In the genomic region with DNA sequence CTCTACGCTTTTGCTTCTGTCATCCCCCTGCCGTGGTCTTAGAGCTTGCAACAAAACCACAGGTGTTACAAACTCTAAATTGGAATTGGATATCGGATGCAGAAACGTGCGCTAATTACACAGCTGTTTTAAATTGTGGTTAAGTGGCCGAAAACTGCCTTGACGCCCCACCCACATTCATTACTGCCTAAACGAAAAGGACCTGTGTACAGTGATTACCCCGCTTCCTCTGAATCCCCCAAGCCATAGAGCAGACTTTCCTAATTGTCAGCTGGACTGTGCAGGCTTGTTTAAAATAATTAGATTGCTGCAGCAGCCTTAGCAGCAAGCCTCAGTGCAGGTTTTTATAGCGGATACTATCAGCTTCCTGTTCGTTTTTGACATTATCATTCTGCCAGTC, we compare ENCODE assay signal across 9 mouse cellular contexts.
DNase-seq lines count a peak whose midpoint lies in the region; ATAC-seq and TF ChIP-seq lines count a peak whose summit lies in the region.
"Had no signal": no experiment of that assay in that cellular context is flagged by ENCODE, and none has a peak within 500 bp of the region (broad histone marks: within the 10 kb centered on the region; RNA-seq: fewer than 3 reads in every experiment).

No protein-coding gene starts in this region.

- TF ChIP-seq EP300 in CH12.LX (IDR thresholded peaks at IDR 0.05; ENCODE audit: low read length), result no peak

- in situ Hi-C loops in CH12.LX (cut with MboI; ENCODE audit: low pct_ligation_motif_present, low pct_unique_long_range_greater_than_20kb, low sequenced_read_pairs), result no loop called here

- peak overlapping the region; percentile 58 for H3K4me2 ChIP-seq in heart, embryonic 12.5 days
- peak overlapping the region; percentile 35 for H3K4me2 ChIP-seq in CH12.LX (ENCODE audit: insufficient read depth, low read depth, poor library complexity, severe bottlenecking)
- peak overlapping the region; percentile 59 for H3K4me2 ChIP-seq in limb, embryonic 12.5 days
- H3K4me2 ChIP-seq: liver, embryonic 12.5 days had no signal

- TF ChIP-seq CTCF in CH12.LX (conservative IDR thresholded peaks at IDR 0.05 in 1 of 2, IDR thresholded peaks at IDR 0.05 in 1 of 2; ENCODE audit: low read depth in 2 of 2, low read length in 2 of 2), result no peak
- no peak for TF ChIP-seq CTCF in embryonic fibroblast, embryonic 13.5 days (IDR thresholded peaks at IDR 0.05; ENCODE audit: borderline replicate concordance, insufficient read depth, low read length)

- dilution Hi-C loops in CH12.LX (cut with MboI; ENCODE audit: extremely low pct_ligation_motif_present, extremely low pct_unique_long_range_greater_than_20kb, low sequenced_read_pairs), result no loop called here

- no peak for TF ChIP-seq POLR2A in CH12.LX (IDR thresholded peaks at IDR 0.05; ENCODE audit: low read depth, low read length)
- TF ChIP-seq POLR2A in embryonic fibroblast, embryonic 13.5 days (IDR thresholded peaks at IDR 0.05; ENCODE audit: low read depth, low read length), result no peak

- no peak for TF ChIP-seq RAD21 in CH12.LX (IDR thresholded peaks at IDR 0.05; ENCODE audit: low read depth, low read length)

- no peak overlapping the region for H3K27ac ChIP-seq in heart, embryonic 12.5 days (ENCODE audit: poor library complexity, severe bottlenecking)
- H3K27ac ChIP-seq in CH12.LX (ENCODE audit: insufficient read depth, low read depth), result no peak overlapping the region
- no peak overlapping the region for H3K27ac ChIP-seq in embryonic fibroblast, embryonic 13.5 days (ENCODE audit: insufficient read depth, low read length)
- no peak overlapping the region for H3K27ac ChIP-seq in limb, embryonic 12.5 days
- H3K27ac ChIP-seq: liver, embryonic 12.5 days had no signal

- ATAC-seq in heart, embryonic 12.5 days (ENCODE audit: insufficient number of reproducible peaks, low FRiP score), result no peak
- ATAC-seq in limb, embryonic 12.5 days (ENCODE audit: insufficient number of reproducible peaks, insufficient read depth, low FRiP score, low TSS enrichment, low read depth), result peak; percentile 64; the same call in 1 of the 2 replicates
- ATAC-seq in megakaryocyte, adult 5-6 weeks (ENCODE audit: poor library complexity, severe bottlenecking), result no peak
- ATAC-seq: liver, embryonic 12.5 days had no signal

- DNase-seq in heart, adult 11 months, result no peak
- DNase-seq in CH12.LX (ENCODE audit: extremely low read depth), result no peak
- DNase-seq in thymus, postnatal 36 days, result no peak
- no peak for DNase-seq in thymus, postnatal 25 days

- H3K79me2 ChIP-seq in CH12.LX (replicated peaks; ENCODE audit: control insufficient read depth, extremely low read depth, insufficient read depth, poor library complexity, severe bottlenecking), result no peaks in the 10 kb centered on the region

- no peaks in the 10 kb centered on the region for H3K4me1 ChIP-seq in heart, embryonic 12.5 days (replicated peaks)
- H3K4me1 ChIP-seq in CH12.LX (ENCODE audit: control insufficient read depth in 1 of 2, insufficient read depth in 2 of 2), result no peaks in the 10 kb centered on the region
- no peaks in the 10 kb centered on the region for H3K4me1 ChIP-seq in embryonic fibroblast, embryonic 13.5 days (ENCODE audit: control insufficient read depth, insufficient read depth, low read length)
- H3K4me1 ChIP-seq in limb, embryonic 12.5 days (replicated peaks), result peaks cover 10% of the 10 kb centered on the region; the same call in 1 of the 2 replicates
- H3K4me1 ChIP-seq: liver, embryonic 12.5 days had no signal

- no peak overlapping the region for H3K9ac ChIP-seq in heart, embryonic 12.5 days
- H3K9ac ChIP-seq in CH12.LX (ENCODE audit: insufficient read depth, low read depth), result no peak overlapping the region
- H3K9ac ChIP-seq in limb, embryonic 12.5 days (replicated peaks), result 0 out of 2 replicates have a peak overlapping the region, but pooled peaks have one; percentile 27
- H3K9ac ChIP-seq: liver, embryonic 12.5 days had no signal

- peak overlapping the region; percentile 3 for H3K4me3 ChIP-seq in heart, embryonic 12.5 days
- no peak overlapping the region for H3K4me3 ChIP-seq in CH12.LX (replicated peaks in 1 of 3; ENCODE audit: low read depth in 2 of 3, low read length in 2 of 3, poor library complexity in 1 of 3)
- peak overlapping the region; percentile 15 for H3K4me3 ChIP-seq in embryonic fibroblast, embryonic 13.5 days (ENCODE audit: insufficient read depth, low read length)
- peak overlapping the region; percentile 30 for H3K4me3 ChIP-seq in limb, embryonic 12.5 days (replicated peaks)
- H3K4me3 ChIP-seq: liver, embryonic 12.5 days had no signal

- 59% methylated on average over 11 of the region's 11 CpGs for WGBS in heart, embryonic 12.5 days
- 8% methylated on average over 11 of the region's 11 CpGs for WGBS in limb, embryonic 12.5 days

- no peaks in the 10 kb centered on the region for H3K27me3 ChIP-seq in heart, embryonic 12.5 days (replicated peaks)
- H3K27me3 ChIP-seq in CH12.LX (replicated peaks), result no peaks in the 10 kb centered on the region
- H3K27me3 ChIP-seq in limb, embryonic 12.5 days, result no peaks in the 10 kb centered on the region
- H3K27me3 ChIP-seq: liver, embryonic 12.5 days had no signal

- no peaks in the 10 kb centered on the region for H3K36me3 ChIP-seq in heart, embryonic 12.5 days
- H3K36me3 ChIP-seq in CH12.LX (replicated peaks in 1 of 2; ENCODE audit: control insufficient read depth in 1 of 2, insufficient read depth in 1 of 2, low read length in 1 of 2), result no peaks in the 10 kb centered on the region
- no peaks in the 10 kb centered on the region for H3K36me3 ChIP-seq in limb, embryonic 12.5 days
- H3K36me3 ChIP-seq: liver, embryonic 12.5 days had no signal

- no peaks in the 10 kb centered on the region for H3K9me3 ChIP-seq in heart, embryonic 12.5 days (replicated peaks)
- peaks cover 3% of the 10 kb centered on the region for H3K9me3 ChIP-seq in CH12.LX (replicated peaks; ENCODE audit: low read length)
- peaks cover 8% of the 10 kb centered on the region; the same call in 1 of the 2 replicates for H3K9me3 ChIP-seq in limb, embryonic 12.5 days
- H3K9me3 ChIP-seq: liver, embryonic 12.5 days had no signal

TF ChIP-seq in CH12.LX, 34 proteins besides CTCF, POLR2A, EP300 and RAD21:
- TF ChIP-seq NELFE (IDR thresholded peaks at IDR 0.05; ENCODE audit: low read depth, low read length), result no peak
- no peak for TF ChIP-seq UBTF (IDR thresholded peaks at IDR 0.05; ENCODE audit: low read depth, low read length)
- no peak for TF ChIP-seq POLR2AphosphoS2 (IDR thresholded peaks at IDR 0.05; ENCODE audit: low read depth, low read length)
- no peak for TF ChIP-seq MAX (IDR thresholded peaks at IDR 0.05; ENCODE audit: low read length)
- TF ChIP-seq MEF2A (IDR thresholded peaks at IDR 0.05; ENCODE audit: borderline replicate concordance, low read depth, low read length), result no peak
- TF ChIP-seq CHD1 (IDR thresholded peaks at IDR 0.05; ENCODE audit: low read depth, low read length), result no peak
- TF ChIP-seq SMC3 (IDR thresholded peaks at IDR 0.05; ENCODE audit: low read depth, low read length), result no peak
- TF ChIP-seq CHD2 (IDR thresholded peaks at IDR 0.05; ENCODE audit: low read length), result no peak
- no peak for TF ChIP-seq NRF1 (IDR thresholded peaks at IDR 0.05; ENCODE audit: low read depth, low read length)
- no peak for TF ChIP-seq ELF1 (IDR thresholded peaks at IDR 0.05; ENCODE audit: low read depth, low read length)
- TF ChIP-seq RCOR1 (conservative IDR thresholded peaks at IDR 0.05; ENCODE audit: low read depth, low read length), result no peak
- TF ChIP-seq JUN (IDR thresholded peaks at IDR 0.05; ENCODE audit: insufficient read depth, low read depth, low read length), result no peak
- TF ChIP-seq MYC (IDR thresholded peaks at IDR 0.05; ENCODE audit: low read depth, low read length), result no peak
- no peak for TF ChIP-seq USF2 (conservative IDR thresholded peaks at IDR 0.05; ENCODE audit: low read depth, low read length)
- TF ChIP-seq BHLHE40 (IDR thresholded peaks at IDR 0.05; ENCODE audit: low read depth, low read length), result no peak
- TF ChIP-seq TCF12 (IDR thresholded peaks at IDR 0.05; ENCODE audit: low read depth, low read length), result no peak

Comparison
In these comparisons a context has a peak if more than half of its experiments do, and no peak if none do; other contexts are left out.
1. H3K4me3 ChIP-seq: peak in heart, embryonic 12.5 days (single experiment), embryonic fibroblast, embryonic 13.5 days (single experiment) and limb, embryonic 12.5 days (single experiment); none in CH12.LX (0 of 3).
2. Peak in every context shown above with its lines, with median percentiles within 50 percentile points of each other: H3K4me2 ChIP-seq.